In the genomic region with DNA sequence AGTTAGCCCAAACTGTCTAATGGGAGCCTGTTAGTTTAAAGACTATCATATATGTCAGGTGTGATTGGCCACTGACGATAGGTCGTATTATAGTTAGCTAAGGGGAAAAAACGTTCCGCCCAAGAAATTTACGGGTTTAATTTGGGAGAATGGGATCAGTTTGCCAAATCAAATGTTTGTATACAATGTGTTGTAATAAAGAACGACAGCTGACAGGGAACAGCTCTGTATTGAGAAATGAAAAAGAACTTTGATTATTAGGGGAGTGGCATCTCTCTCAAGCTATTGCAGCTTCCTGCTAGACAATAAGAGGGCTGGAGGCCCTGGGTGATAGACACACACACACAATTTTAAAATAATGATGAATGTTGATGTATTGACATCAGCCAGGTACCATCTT, we compare ENCODE assay signal across 9 mouse cellular contexts. TPM values are rescaled to one million over a fixed set of nuclear protein-coding genes. Genes with fewer than 3 reads are reported as not detected.
DNase-seq lines count a peak whose midpoint lies in the region; ATAC-seq and TF ChIP-seq lines count a peak whose summit lies in the region.
"Had no signal": no experiment of that assay in that cellular context is flagged by ENCODE, and none has a peak within 500 bp of the region (broad histone marks: within the 10 kb centered on the region; RNA-seq: fewer than 3 reads in every experiment).

No protein-coding gene starts in this region.

- WGBS in heart, embryonic 14.5 days = 78% methylated on average over 6 of the region's 6 CpGs
- 77% methylated on average over 6 of the region's 6 CpGs for WGBS in hindbrain, embryonic 11.5 days
- 77% methylated on average over 6 of the region's 6 CpGs for WGBS in macrophage (ENCODE audit: missing documents)

- no peak overlapping the region for H3K27ac ChIP-seq in heart, embryonic 14.5 days (replicated peaks in 1 of 2; ENCODE audit: control insufficient read depth in 1 of 2, insufficient read depth in 1 of 2, low read depth in 2 of 2, low read length in 2 of 2)
- H3K27ac ChIP-seq in ES-Bruce4 (ENCODE audit: insufficient read depth, low read length) (no peak overlapping the region), macrophage (no peak overlapping the region)
- H3K27ac ChIP-seq in hindbrain, embryonic 11.5 days (ENCODE audit: low read depth, low read length) = no peak overlapping the region

- DNase-seq in heart, postnatal 25 days (ENCODE audit: low spot score) = no peak
- no peak for DNase-seq in hindbrain, embryonic 11.5 days (ENCODE audit: low spot score)
- no peak for DNase-seq in frontal cortex, postnatal 10 days (ENCODE audit: low spot score in 2 of 2)
- DNase-seq in gastrocnemius, postnatal 36 days = no peak
- DNase-seq in T-cell, adult 2 months (ENCODE audit: low spot score) = no peak
- DNase-seq: layer of hippocampus, postnatal 36 days had no signal

- no peaks in the 10 kb centered on the region for H3K79me2 ChIP-seq in macrophage (ENCODE audit: inconsistent target)

- no peaks in the 10 kb centered on the region for H3K27me3 ChIP-seq in heart, embryonic 14.5 days (ENCODE audit: control insufficient read depth, insufficient read depth, low read length)
- no peaks in the 10 kb centered on the region for H3K27me3 ChIP-seq in ES-Bruce4 (ENCODE audit: control insufficient read depth, insufficient read depth, low read length, poor library complexity, severe bottlenecking)
- H3K27me3 ChIP-seq in hindbrain, embryonic 11.5 days (ENCODE audit: control insufficient read depth, insufficient read depth, low read length) = no peaks in the 10 kb centered on the region

- peaks cover 0 to 8% of the 10 kb centered on the region in 2 experiments; a peak in 2 of 4 replicates for H3K4me1 ChIP-seq in heart, embryonic 14.5 days (ENCODE audit: control insufficient read depth in 2 of 2, insufficient read depth in 2 of 2, low read length in 2 of 2)
- peaks cover 3% of the 10 kb centered on the region for H3K4me1 ChIP-seq in ES-Bruce4 (ENCODE audit: control insufficient read depth, insufficient read depth, low read length)
- no peaks in the 10 kb centered on the region for H3K4me1 ChIP-seq in hindbrain, embryonic 11.5 days (replicated peaks; ENCODE audit: control insufficient read depth, insufficient read depth, low read length)

- no peak for ATAC-seq in heart, embryonic 14.5 days (ENCODE audit: insufficient number of reproducible peaks, insufficient read depth, low FRiP score, low read depth)
- no peak for ATAC-seq in hindbrain, embryonic 11.5 days (ENCODE audit: low FRiP score)

- H3K4me3 ChIP-seq in heart, embryonic 14.5 days (ENCODE audit: control insufficient read depth in 1 of 2, insufficient read depth in 1 of 2, low read depth in 1 of 2, low read length in 2 of 2) = peak overlapping the region in 1 of 2 experiments; percentile 56; a peak in 2 of 4 replicates
- H3K4me3 ChIP-seq in ES-Bruce4 (ENCODE audit: low read depth, low read length) (no peak overlapping the region), macrophage (ENCODE audit: inconsistent target) (peak overlapping the region; percentile 76)
- peak overlapping the region; percentile 49 for H3K4me3 ChIP-seq in hindbrain, embryonic 11.5 days (ENCODE audit: low read depth, low read length)

- TF ChIP-seq CTCF in ES-Bruce4 (IDR thresholded peaks at IDR 0.05; ENCODE audit: low read depth, low read length) = no peak

- TF ChIP-seq POLR2A in ES-Bruce4 (IDR thresholded peaks at IDR 0.05; ENCODE audit: insufficient read depth, low read length) = no peak

- H3K9me3 ChIP-seq in heart, embryonic 14.5 days (ENCODE audit: control insufficient read depth, low read length) = no peaks in the 10 kb centered on the region
- H3K9me3 ChIP-seq in ES-Bruce4 (replicated peaks; ENCODE audit: control insufficient read depth, insufficient read depth, low read length, poor library complexity, severe bottlenecking) = no peaks in the 10 kb centered on the region
- no peaks in the 10 kb centered on the region for H3K9me3 ChIP-seq in hindbrain, embryonic 11.5 days (ENCODE audit: control insufficient read depth, low read length)

- H3K36me3 ChIP-seq in heart, embryonic 14.5 days (ENCODE audit: control insufficient read depth, insufficient read depth, low read length) = no peaks in the 10 kb centered on the region
- H3K36me3 ChIP-seq in ES-Bruce4 (ENCODE audit: control insufficient read depth, insufficient read depth, low read length, poor library complexity, severe bottlenecking) = no peaks in the 10 kb centered on the region
- H3K36me3 ChIP-seq in hindbrain, embryonic 11.5 days (ENCODE audit: control insufficient read depth, insufficient read depth, low read length) = no peaks in the 10 kb centered on the region
- no peaks in the 10 kb centered on the region for H3K36me3 ChIP-seq in macrophage (ENCODE audit: inconsistent target)

- H3K4me2 ChIP-seq in heart, embryonic 14.5 days (ENCODE audit: low read length) = peak overlapping the region; percentile 84
- peak overlapping the region; percentile 61 for H3K4me2 ChIP-seq in hindbrain, embryonic 11.5 days (replicated peaks; ENCODE audit: low read depth, low read length)

- peak overlapping the region; percentile 72 for H3K9ac ChIP-seq in heart, embryonic 14.5 days (ENCODE audit: low read length)
- H3K9ac ChIP-seq in ES-Bruce4 (ENCODE audit: low read depth, poor library complexity, severe bottlenecking) = peak overlapping the region; percentile 50; the same call in 1 of the 2 replicates
- H3K9ac ChIP-seq in hindbrain, embryonic 11.5 days (ENCODE audit: low read depth, low read length) = no peak overlapping the region

- intact Hi-C loops in heart, postnatal 25 days (cut with DNase I) = no loop called here
- intact Hi-C loops in gastrocnemius, postnatal 36 days (cut with DNase I) = no loop called here

- no peak for TF ChIP-seq EP300 in ES-Bruce4 (IDR thresholded peaks at IDR 0.05; ENCODE audit: insufficient read depth, low read depth, low read length)

RNA-seq across cellular contexts. Expression of a gene that starts 1.0 kb away (rescaled TPM):
- 11.1 and 15.7 TPM in 2 replicates for polyA plus RNA-seq in heart, embryonic 14.5 days (2014; fragmentation: Nextera tagmentation; extraction: Ambion mirVana)
- total RNA-seq in heart, postnatal 25 days (2021) = 10 to 100 TPM; 17.5 TPM
- 5.3 and 5.6 TPM in 2 replicates for polyA plus RNA-seq in ES-Bruce4 (2011; ENCODE audit: insufficient read depth, insufficient read length, low read depth, missing spikeins)
- polyA plus RNA-seq in hindbrain, embryonic 11.5 days (2014; fragmentation: Nextera tagmentation; extraction: Ambion mirVana) = 13.4 and 14.0 TPM in 2 replicates
- 1 to 10 TPM in 23 of 26 experiments, under 1 TPM in 3; 0.41 to 9.5 (median 3.3) TPM for total RNA-seq in macrophage (2018; cell fraction: chromatin; rRNA removed)
- 1 to 10 TPM; 1.5 to 3.9 (median 2.8) TPM for total RNA-seq in macrophage (2018; cell fraction: cytosol; rRNA removed)
- 1 to 10 TPM in 18 of 26 experiments, under 1 TPM in 7, not detected in 1; 0.40 to 7.0 (median 1.8) TPM for total RNA-seq in macrophage (2018; cell fraction: nucleus; rRNA removed)
- 1.5 to 3.5 TPM (median 2.9 TPM) in 3 replicates for polyA plus RNA-seq in macrophage (2018)
- total RNA-seq in gastrocnemius, postnatal 36 days (2021) = 1 to 10 TPM; 7.4 to 8.3 TPM

RNA-seq across cellular contexts. Expression of a gene that starts 31.0 kb away (rescaled TPM):
- polyA plus RNA-seq in heart, embryonic 14.5 days (2014; fragmentation: Nextera tagmentation; extraction: Ambion mirVana) = not detected in 2 replicates
- total RNA-seq in heart, postnatal 25 days (2021) = not detected
- polyA plus RNA-seq in ES-Bruce4 (2011; ENCODE audit: insufficient read depth, insufficient read length, low read depth, missing spikeins) (0.48 and 0.90 TPM in 2 replicates), macrophage (2018) (not detected in 3 replicates)
- polyA plus RNA-seq in hindbrain, embryonic 11.5 days (2014; fragmentation: Nextera tagmentation; extraction: Ambion mirVana) = 0.11 TPM in 1 of 2 replicates, not detected in the other
- total RNA-seq in macrophage (2018; cell fraction: chromatin; rRNA removed) = not detected
- not detected for total RNA-seq in macrophage (2018; cell fraction: cytosol; rRNA removed)
- total RNA-seq in macrophage (2018; cell fraction: nucleus; rRNA removed) = not detected
- not detected for total RNA-seq in gastrocnemius, postnatal 36 days (2021)
- total RNA-seq: layer of hippocampus, postnatal 36 days had no signal

RNA-seq across cellular contexts. Expression of a gene that starts 47.1 kb away (rescaled TPM):
- polyA plus RNA-seq in heart, embryonic 14.5 days (2014; fragmentation: Nextera tagmentation; extraction: Ambion mirVana) = not detected in 2 replicates
- total RNA-seq in heart, postnatal 25 days (2021) = not detected
- polyA plus RNA-seq in ES-Bruce4 (2011; ENCODE audit: insufficient read depth, insufficient read length, low read depth, missing spikeins) = not detected in 2 replicates
- not detected in 2 replicates for polyA plus RNA-seq in hindbrain, embryonic 11.5 days (2014; fragmentation: Nextera tagmentation; extraction: Ambion mirVana)
- not detected for total RNA-seq in macrophage (2018; cell fraction: chromatin; rRNA removed)
- total RNA-seq in macrophage (2018; cell fraction: cytosol; rRNA removed) = not detected
- not detected for total RNA-seq in macrophage (2018; cell fraction: nucleus; rRNA removed)
- polyA plus RNA-seq in macrophage (2018) = not detected in 3 replicates
- total RNA-seq in gastrocnemius, postnatal 36 days (2021) = not detected
- total RNA-seq: layer of hippocampus, postnatal 36 days had no signal

RNA-seq across cellular contexts. Expression of a gene that starts 51.3 kb away (rescaled TPM):
- 0.53 and 0.89 TPM in 2 replicates for polyA plus RNA-seq in heart, embryonic 14.5 days (2014; fragmentation: Nextera tagmentation; extraction: Ambion mirVana)
- total RNA-seq in heart, postnatal 25 days (2021) = not detected
- polyA plus RNA-seq in ES-Bruce4 (2011; ENCODE audit: insufficient read depth, insufficient read length, low read depth, missing spikeins) (not detected in 2 replicates), macrophage (2018) (not detected in 3 replicates)
- 1.4 and 2.1 TPM in 2 replicates for polyA plus RNA-seq in hindbrain, embryonic 11.5 days (2014; fragmentation: Nextera tagmentation; extraction: Ambion mirVana)
- total RNA-seq in macrophage (2018; cell fraction: chromatin; rRNA removed) = not detected
- total RNA-seq in macrophage (2018; cell fraction: cytosol; rRNA removed) = not detected
- total RNA-seq in macrophage (2018; cell fraction: nucleus; rRNA removed) = not detected
- under 1 TPM in 1 of 2 experiments, not detected in 1; 0.39 TPM for total RNA-seq in gastrocnemius, postnatal 36 days (2021)
- total RNA-seq: layer of hippocampus, postnatal 36 days had no signal
